Mouse (Mus musculus) CH12.LX (cell line): Measurements from ENCODE around the gene Ifnar1. TPM values are rescaled to one million over a fixed set of nuclear protein-coding genes. Genes with fewer than 3 reads are reported as not detected.
A peak's percentile ranks its signal among the peaks of the same experiment; 100 is the strongest.

Source experiments
- DNase-seq: peaks from one replicate; pipeline ENCODE4 v3.0.0-alpha.2; 2013; ENCODE audit errors: extremely low read depth
- H3K27ac ChIP-seq: 2 replicates; pipeline ENCODE4 v1.5.1; 2012; ENCODE audit warnings: low read depth, mild to moderate bottlenecking, control low read depth, moderate library complexity; ENCODE audit not compliant: insufficient read depth
- H3K27me3 ChIP-seq: replicated peaks from 2 replicates; pipeline ENCODE3; 2012; ENCODE audit warnings: inconsistent platforms
- H3K36me3 ChIP-seq, 2 experiments: replicated peaks in 1 of 2; 2 replicates each; pipeline versions ENCODE3 to v1.6.1; 2012; ENCODE audit warnings: inconsistent platforms in 1 of 2, low read length in 1 of 2, mild to moderate bottlenecking in 1 of 2, mixed read lengths in 1 of 2, moderate library complexity in 1 of 2; ENCODE audit not compliant: control insufficient read depth in 1 of 2, insufficient read depth in 1 of 2
- H3K4me1 ChIP-seq, 2 experiments: 2 replicates each; pipeline ENCODE4 v1.6.1; 2012; ENCODE audit warnings: inconsistent platforms in 1 of 2, moderate library complexity in 1 of 2; ENCODE audit not compliant: insufficient read depth in 2 of 2, control insufficient read depth in 1 of 2
- H3K4me2 ChIP-seq: 2 replicates; pipeline ENCODE4 v1.6.1; 2012; ENCODE audit warnings: low read depth, mild to moderate bottlenecking, control low read depth; ENCODE audit not compliant: poor library complexity, insufficient read depth, severe bottlenecking
- H3K4me3 ChIP-seq, 3 experiments: fragments of 150-350 bp in 1 of 3; sonication (generic) in 1 of 3; replicated peaks in 1 of 3; 2 replicates each; pipeline versions ENCODE3 to v1.5.1; 2011 to 2012; ENCODE audit warnings: low read depth in 2 of 3, low read length in 2 of 3, mild to moderate bottlenecking in 2 of 3, moderate library complexity in 2 of 3, control low read depth in 1 of 3, improper control_type of control experiment in 1 of 3, inconsistent platforms in 1 of 3, mixed read lengths in 1 of 3; ENCODE audit not compliant: poor library complexity in 1 of 3
- H3K79me2 ChIP-seq: replicated peaks from 2 replicates; pipeline ENCODE4 v1.6.1; 2012; ENCODE audit warnings: mild to moderate bottlenecking, moderate library complexity; ENCODE audit not compliant: control insufficient read depth, poor library complexity, insufficient read depth, severe bottlenecking; ENCODE audit errors: extremely low read depth
- H3K9ac ChIP-seq: 2 replicates; pipeline ENCODE4 v1.6.1; 2012; ENCODE audit warnings: low read depth, mild to moderate bottlenecking, control low read depth, moderate library complexity; ENCODE audit not compliant: insufficient read depth
- H3K9me3 ChIP-seq: replicated peaks from 2 replicates; pipeline ENCODE3; 2012; ENCODE audit warnings: low read length, inconsistent platforms, mixed read lengths
- CHD1 ChIP-seq: IDR thresholded peaks from 2 replicates; pipeline ENCODE4 v1.6.1; 2012; ENCODE audit warnings: low read depth, low read length, improper control_type of control experiment, inconsistent platforms
- CHD2 ChIP-seq: IDR thresholded peaks from 2 replicates; pipeline ENCODE4 v1.6.1; 2011; ENCODE audit warnings: low read length, improper control_type of control experiment
- E2F4 ChIP-seq: IDR thresholded peaks from 2 replicates; pipeline ENCODE4 v1.6.1; 2011; ENCODE audit warnings: low read depth, low read length, improper control_type of control experiment; ENCODE audit not compliant: insufficient replicate concordance
- ELF1 ChIP-seq: IDR thresholded peaks from 2 replicates; pipeline ENCODE4 v1.6.1; 2014; ENCODE audit warnings: low read depth, mild to moderate bottlenecking, inconsistent platforms, low read length, improper control_type of control experiment
- EP300 ChIP-seq: IDR thresholded peaks from 2 replicates; pipeline ENCODE4 v1.6.1; 2011; ENCODE audit warnings: low read length, improper control_type of control experiment
- ETS1 ChIP-seq: conservative IDR thresholded peaks from 2 replicates; pipeline ENCODE4 v1.6.1; 2012; ENCODE audit warnings: low read depth, mild to moderate bottlenecking, inconsistent platforms, low read length, improper control_type of control experiment, moderate library complexity
- HCFC1 ChIP-seq: IDR thresholded peaks from 2 replicates; pipeline ENCODE4 v1.6.1; 2012; ENCODE audit warnings: low read depth, mild to moderate bottlenecking, inconsistent platforms, low read length, improper control_type of control experiment
- IRF4 ChIP-seq: IDR thresholded peaks from 2 replicates; pipeline ENCODE4 v1.6.1; 2014; ENCODE audit warnings: low read depth, mild to moderate bottlenecking, inconsistent platforms, low read length, improper control_type of control experiment
- JUN ChIP-seq: IDR thresholded peaks from 2 replicates; pipeline ENCODE4 v1.6.1; 2011; ENCODE audit warnings: low read depth, mild to moderate bottlenecking, low read length, improper control_type of control experiment, moderate library complexity; ENCODE audit not compliant: insufficient read depth
- KAT2A ChIP-seq: IDR thresholded peaks from 2 replicates; pipeline ENCODE4 v1.6.1; 2012; ENCODE audit warnings: low read length, improper control_type of control experiment, inconsistent platforms; ENCODE audit not compliant: insufficient replicate concordance
- MAZ ChIP-seq: IDR thresholded peaks from 2 replicates; pipeline ENCODE4 v1.6.1; 2012; ENCODE audit warnings: low read depth, mild to moderate bottlenecking, inconsistent platforms, low read length, improper control_type of control experiment, moderate library complexity
- MEF2A ChIP-seq: IDR thresholded peaks from 2 replicates; pipeline ENCODE4 v1.6.1; 2014; ENCODE audit warnings: low read depth, mild to moderate bottlenecking, inconsistent platforms, low read length, improper control_type of control experiment, borderline replicate concordance
- MXI1 ChIP-seq: IDR thresholded peaks from 2 replicates; pipeline ENCODE4 v1.6.1; 2011; ENCODE audit warnings: mild to moderate bottlenecking, low read depth, low read length, improper control_type of control experiment
- MYC ChIP-seq: IDR thresholded peaks from 2 replicates; pipeline ENCODE4 v1.6.1; 2011; ENCODE audit warnings: low read depth, mild to moderate bottlenecking, improper control_type of control experiment, low read length
- NELFE ChIP-seq: IDR thresholded peaks from 2 replicates; pipeline ENCODE4 v1.6.1; 2011; ENCODE audit warnings: low read depth, low read length, improper control_type of control experiment
- NRF1 ChIP-seq: IDR thresholded peaks from 2 replicates; pipeline ENCODE4 v1.6.1; 2014; ENCODE audit warnings: low read depth, mild to moderate bottlenecking, inconsistent platforms, low read length, improper control_type of control experiment, moderate library complexity
- PAX5 ChIP-seq: IDR thresholded peaks from 2 replicates; pipeline ENCODE4 v1.6.1; 2012; ENCODE audit warnings: low read length, inconsistent platforms, mixed read lengths
- POLR2A ChIP-seq: IDR thresholded peaks from 2 replicates; pipeline ENCODE4 v1.6.1; 2011; ENCODE audit warnings: low read depth, mild to moderate bottlenecking, improper control_type of control experiment, low read length
- POLR2AphosphoS2 ChIP-seq: IDR thresholded peaks from 2 replicates; pipeline ENCODE4 v1.6.1; 2011; ENCODE audit warnings: low read depth, low read length, improper control_type of control experiment
- RCOR1 ChIP-seq: conservative IDR thresholded peaks from 2 replicates; pipeline ENCODE4 v1.6.1; 2012; ENCODE audit warnings: low read depth, mild to moderate bottlenecking, inconsistent platforms, low read length, improper control_type of control experiment
- SIN3A ChIP-seq: IDR thresholded peaks from 2 replicates; pipeline ENCODE4 v1.6.1; 2012; ENCODE audit warnings: low read length, improper control_type of control experiment, inconsistent platforms
- SMC3 ChIP-seq: IDR thresholded peaks from 2 replicates; pipeline ENCODE4 v1.6.1; 2011; ENCODE audit warnings: low read depth, low read length, improper control_type of control experiment
- TBP ChIP-seq: conservative IDR thresholded peaks from 2 replicates; pipeline ENCODE4 v1.6.1; 2011; ENCODE audit warnings: low read depth, low read length, improper control_type of control experiment
- TCF12 ChIP-seq: IDR thresholded peaks from 2 replicates; pipeline ENCODE4 v1.6.1; 2014; ENCODE audit warnings: low read depth, mild to moderate bottlenecking, inconsistent platforms, low read length, improper control_type of control experiment
- UBTF ChIP-seq: IDR thresholded peaks from 2 replicates; pipeline ENCODE4 v1.6.1; 2012; ENCODE audit warnings: low read depth, mild to moderate bottlenecking, inconsistent platforms, low read length, improper control_type of control experiment, moderate library complexity
- USF1 ChIP-seq: IDR thresholded peaks from 2 replicates; pipeline ENCODE4 v1.6.1; 2014; ENCODE audit warnings: low read depth, mild to moderate bottlenecking, inconsistent platforms, low read length, improper control_type of control experiment
- USF2 ChIP-seq: conservative IDR thresholded peaks from 2 replicates; pipeline ENCODE4 v1.6.1; 2011; ENCODE audit warnings: low read depth, low read length, improper control_type of control experiment
- ZC3H11A ChIP-seq: IDR thresholded peaks from 2 replicates; pipeline ENCODE4 v1.6.1; 2012; ENCODE audit warnings: low read depth, mild to moderate bottlenecking, inconsistent platforms, low read length, improper control_type of control experiment
- ZMIZ1 ChIP-seq: IDR thresholded peaks from 2 replicates; pipeline ENCODE4 v1.6.1; 2012; ENCODE audit warnings: low read depth, mild to moderate bottlenecking, inconsistent platforms, low read length, improper control_type of control experiment
- ZNF384 ChIP-seq: IDR thresholded peaks from 2 replicates; pipeline ENCODE4 v1.6.1; 2012; ENCODE audit warnings: low read depth, low read length, improper control_type of control experiment, inconsistent platforms
- dilution Hi-C: fragments of 300-500 bp; cut with MboI; formaldehyde crosslinking; loops from 2 replicates; pipeline ENCODE4 v1.14.3; 2020; ENCODE audit warnings: low sequenced_read_pairs; ENCODE audit not compliant: extremely low pct_unique_long_range_greater_than_20kb, extremely low pct_ligation_motif_present
- in situ Hi-C: fragments of 300-500 bp; cut with MboI; formaldehyde crosslinking; loops from 3 replicates; pipeline ENCODE4 v1.14.3; 2019; ENCODE audit warnings: low sequenced_read_pairs, low pct_ligation_motif_present, low pct_unique_long_range_greater_than_20kb, mixed read lengths
- polyA plus RNA-seq: library from polyadenylated mRNA; unstranded; fragments of >175 nt; gene quantifications from 2 replicates; pipeline ENCODE4 v1.2.1, GENCODE M21; 2012; ENCODE audit warnings: low read depth; ENCODE audit not compliant: insufficient read length
- total RNA-seq, 2 experiments: library from RNA; depleted of rRNA; stranded (reverse); fragments of 300-350 nt in 1 of 2; fragments of >200 nt in 1 of 2; gene quantifications; 2 replicates each; pipeline ENCODE4 v1.2.3; 2012 to 2014

Gene Ifnar1
- total RNA-seq (2012; rRNA removed) (32.1 and 32.8 TPM in 2 replicates), total RNA-seq (2014; rRNA removed) (34.9 and 40.3 TPM in 2 replicates), polyA plus RNA-seq (40.1 and 49.4 TPM in 2 replicates)

GRCm38 (mm10) chr16:91484808-91485700, at the start of gene Ifnar1:
TSS of gene Ifnar1 (plus strand) at chr16:91485238.
- DNase-seq: peak; percentile 100
- peak within 1 kb of the TSS; percentile 74 for H3K27ac ChIP-seq
- peak within 1 kb of the TSS; percentile 75 to 83 (median 80) for H3K4me3 ChIP-seq
- H3K4me1 ChIP-seq: peaks cover 18 to 64% of the 10 kb centered on the region in 2 experiments
- H3K27me3 ChIP-seq: no peaks in the 10 kb centered on the region
- H3K36me3 ChIP-seq: peaks cover 10 to 32% of the 10 kb centered on the region in 2 experiments
- peak within 1 kb of the TSS; percentile 73 for H3K4me2 ChIP-seq
- peaks cover 28% of the 10 kb centered on the region for H3K79me2 ChIP-seq
- peak within 1 kb of the TSS; percentile 95 for H3K9ac ChIP-seq
- in situ Hi-C loops: loop anchor here (10.0 kb wide), 1 partner anchor 120 kb away; no protein-coding TSS in a partner anchor
- TF ChIP-seq RCOR1 (no peak; the same call in 1 of the 2 replicates), NELFE (peak; percentile 87), JUN (no peak), UBTF (peak; percentile 85; the same call in 1 of the 2 replicates), CHD1 (0 out of 2 replicates have a peak, but pooled peaks have one; percentile 2), MAZ (peak; percentile 96), KAT2A (peak; percentile 73; the same call in 1 of the 2 replicates), USF1 (no peak), ZC3H11A (no peak), USF2 (no peak), E2F4 (no peak), TCF12 (peak; percentile 81), MXI1 (peak; percentile 79; the same call in 1 of the 2 replicates), MYC (0 out of 2 replicates have a peak, but pooled peaks have one; percentile 42), TBP (0 out of 2 replicates have a peak, but pooled peaks have one; percentile 67), SMC3 (no peak), POLR2AphosphoS2 (peak; percentile 76; the same call in 1 of the 2 replicates), ZMIZ1 (peak; percentile 88), ETS1 (no peak; the same call in 1 of the 2 replicates), ZNF384 (peak; percentile 22; the same call in 1 of the 2 replicates), NRF1 (peak; percentile 99), CHD2 (peak; percentile 61; the same call in 1 of the 2 replicates), MEF2A (peak; percentile 68; the same call in 1 of the 2 replicates), HCFC1 (peak; percentile 85), ELF1 (peak; percentile 100), PAX5 (no peak), EP300 (no peak), SIN3A (peak; percentile 97), POLR2A (peak; percentile 90), IRF4 (peak; percentile 64; the same call in 1 of the 2 replicates)
- dilution Hi-C loops: no loop called here
- peaks cover 4% of the 10 kb centered on the region for H3K9me3 ChIP-seq
